Mouse (Mus musculus) hindbrain, embryonic 14.5 days (tissue): ENCODE results near the gene Dab1. TPM values are rescaled to one million over a fixed set of nuclear protein-coding genes. Genes with fewer than 3 reads are reported as not detected.

Experiments
- ATAC-seq: fragments of 200-750 bp; cut with Nextera tagmentation; 2 replicates; pipeline ENCODE4 v1.8.0; 2017; ENCODE audit warnings: moderate number of reproducible peaks, mild to moderate bottlenecking, moderate TSS enrichment, moderate library complexity; ENCODE audit not compliant: low FRiP score
- DNase-seq: peaks from one replicate; pipeline ENCODE4 v3.0.0-alpha.2; 2015; ENCODE audit warnings: low spot score
- H3K27ac ChIP-seq: fragments of 300-500 bp; sonication (generic); 2 replicates; pipeline ENCODE4 v1.5.1; 2014; ENCODE audit warnings: mild to moderate bottlenecking, moderate library complexity
- H3K27me3 ChIP-seq: fragments of 300-500 bp; sonication (generic); 2 replicates; pipeline ENCODE4 v1.6.1; 2014; ENCODE audit warnings: mild to moderate bottlenecking, low read length, mixed read lengths; ENCODE audit not compliant: control insufficient read depth, insufficient read depth
- H3K36me3 ChIP-seq: fragments of 300-500 bp; sonication (generic); replicated peaks from 2 replicates; pipeline ENCODE4 v1.6.1; 2014; ENCODE audit not compliant: control insufficient read depth, insufficient read depth
- H3K4me1 ChIP-seq: fragments of 300-500 bp; sonication (generic); replicated peaks from 2 replicates; pipeline ENCODE4 v1.6.1; 2014; ENCODE audit warnings: antibody characterized with exemption, low read length, mixed read lengths; ENCODE audit not compliant: control insufficient read depth, insufficient read depth
- H3K4me2 ChIP-seq: fragments of 300-500 bp; sonication (generic); replicated peaks from 2 replicates; pipeline ENCODE4 v1.6.1; 2014; ENCODE audit warnings: mild to moderate bottlenecking, moderate library complexity
- H3K4me3 ChIP-seq: fragments of 300-500 bp; sonication (generic); replicated peaks from 2 replicates; pipeline ENCODE4 v1.5.1; 2014; ENCODE audit warnings: mild to moderate bottlenecking, low read length
- H3K9ac ChIP-seq: fragments of 300-500 bp; sonication (generic); 2 replicates; pipeline ENCODE4 v1.6.1; 2014
- H3K9me3 ChIP-seq: fragments of 300-500 bp; sonication (generic); 2 replicates; pipeline ENCODE4 v1.6.1; 2016; ENCODE audit warnings: low read length; ENCODE audit not compliant: control insufficient read depth
- WGBS: fragments of 180-500 bp; shearing (Covaris S2); extraction: QIAGEN DNeasy Blood & Tissue Kit; methylation state at CpG from one replicate; pipeline ENCODE4 v1.1.7; 2014; 5-methylcytosine and 5-hydroxymethylcytosine counted together
- polyA plus RNA-seq: library from polyadenylated mRNA; unstranded; fragments of >200 nt; fragmentation: Nextera tagmentation; extraction: Ambion mirVana; gene quantifications from 2 replicates; pipeline ENCODE4 v1.2.1, GENCODE M21; 2014

The Dab1 gene
- 62.9 and 75.1 TPM in 2 replicates for polyA plus RNA-seq

- no peaks in the 10 kb centered on the region for H3K36me3 ChIP-seq
- under 1% methylated on average over 41 of the region's 41 CpGs for WGBS
- H3K9me3 ChIP-seq = no peaks in the 10 kb centered on the region
- H3K4me2 ChIP-seq = peak within 1 kb of the TSS; percentile 71
- DNase-seq (peak; percentile 70), ATAC-seq (peak; percentile 73)
- peak within 1 kb of the TSS; percentile 78 for H3K27ac ChIP-seq
- peak within 1 kb of the TSS; percentile 65 for H3K9ac ChIP-seq
- H3K4me3 ChIP-seq = peak within 1 kb of the TSS; percentile 52
- peaks cover 46% of the 10 kb centered on the region for H3K27me3 ChIP-seq
- peaks cover 8% of the 10 kb centered on the region; the same call in 1 of the 2 replicates for H3K4me1 ChIP-seq
Observed at GRCm38 (mm10) chr4:103619321-103619945, at the start of gene Dab1. Dab1 (plus strand) TSS chr4:103619359.

GRCm38 (mm10) chr4:103571721-103572352 is 47.3 kb upstream of the Dab1 start:
- Histone ChIP-seq H3K4me1 (no peaks in the 10 kb centered on the region), H3K27ac (no peak overlapping the region), H3K4me2 (no peak overlapping the region), H3K4me3 (no peak overlapping the region), H3K36me3 (no peaks in the 10 kb centered on the region), H3K9ac (no peak overlapping the region), H3K27me3 (no peaks in the 10 kb centered on the region), H3K9me3 (no peaks in the 10 kb centered on the region)
- WGBS = 65% methylated on average over 4 of the region's 4 CpGs
- DNase-seq (peak; percentile 63), ATAC-seq (no peak)

DNA sequence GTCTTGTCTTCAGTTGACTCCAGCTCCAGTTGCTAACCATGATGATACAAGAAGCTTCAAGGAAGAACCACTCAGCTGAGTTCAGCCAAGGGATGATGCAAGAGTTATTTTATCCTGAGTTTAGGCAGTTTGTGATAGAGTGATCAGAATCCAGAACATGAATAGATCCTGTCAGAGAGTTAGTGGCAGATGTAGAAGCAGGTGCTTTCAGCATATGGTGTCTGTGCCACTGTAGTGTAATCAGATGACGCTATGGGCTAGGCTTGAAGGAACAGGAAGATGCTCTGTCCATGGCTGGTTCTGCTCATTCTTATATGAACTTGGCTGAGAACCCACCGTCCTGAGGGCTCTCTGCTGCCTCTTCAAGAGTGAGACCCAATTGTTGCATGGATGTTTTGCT is 43.6 kb upstream of the Dab1 start:
- DNase-seq = peak; percentile 8
- Histone ChIP-seq H3K9ac (no peak overlapping the region), H3K4me3 (no peak overlapping the region), H3K36me3 (no peaks in the 10 kb centered on the region), H3K4me1 (no peaks in the 10 kb centered on the region), H3K9me3 (no peaks in the 10 kb centered on the region), H3K27ac (no peak overlapping the region), H3K27me3 (no peaks in the 10 kb centered on the region), H3K4me2 (no peak overlapping the region)
- 83% methylated on average over 2 of the region's 2 CpGs for WGBS
- ATAC-seq = no peak

- Histone ChIP-seq H3K27ac (no peak overlapping the region), H3K4me3 (no peak overlapping the region), H3K4me1 (no peaks in the 10 kb centered on the region), H3K27me3 (no peaks in the 10 kb centered on the region), H3K9ac (no peak overlapping the region), H3K9me3 (no peaks in the 10 kb centered on the region), H3K36me3 (no peaks in the 10 kb centered on the region), H3K4me2 (no peak overlapping the region)
- 85% methylated on average over 6 of the region's 6 CpGs for WGBS
- peak; percentile 18 for DNase-seq
- ATAC-seq = no peak
Observed at GRCm38 (mm10) chr4:103576305-103576704, 42.9 kb upstream of the Dab1 start.

GRCm38 (mm10) chr4:103577111-103577815 is 41.9 kb upstream of the Dab1 start:
- Histone ChIP-seq H3K9me3 (no peaks in the 10 kb centered on the region), H3K27me3 (no peaks in the 10 kb centered on the region), H3K4me2 (no peak overlapping the region), H3K36me3 (no peaks in the 10 kb centered on the region), H3K27ac (no peak overlapping the region), H3K9ac (no peak overlapping the region), H3K4me3 (no peak overlapping the region), H3K4me1 (no peaks in the 10 kb centered on the region)
- ATAC-seq = no peak
- 80% methylated on average over 4 of the region's 4 CpGs for WGBS
- peak; percentile 18 for DNase-seq

DNA sequence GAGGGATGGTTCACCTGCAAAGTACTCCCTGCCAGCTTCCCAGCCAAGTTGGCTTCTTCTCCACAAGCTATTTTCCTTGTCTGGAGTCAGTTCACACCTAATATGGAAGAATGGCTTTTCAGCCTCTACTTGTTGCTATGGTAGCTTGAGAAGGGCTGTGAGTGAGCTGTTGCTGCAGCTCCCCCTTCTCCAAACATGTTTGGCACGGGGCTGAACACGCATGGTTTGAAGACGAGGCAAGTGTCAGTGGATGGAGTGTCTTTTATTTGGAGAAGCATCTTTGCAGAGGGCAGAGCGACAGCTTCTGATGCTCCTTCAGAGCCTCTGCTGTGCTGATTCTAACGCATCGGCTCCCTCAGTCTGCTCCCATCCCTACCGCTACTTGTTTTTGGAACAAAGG is 41.3 kb upstream of the Dab1 start:
- H3K27me3 ChIP-seq = no peaks in the 10 kb centered on the region
- ATAC-seq (no peak), DNase-seq (peak; percentile 10)
- no peak overlapping the region for H3K27ac ChIP-seq
- no peak overlapping the region for H3K9ac ChIP-seq
- H3K4me1 ChIP-seq = no peaks in the 10 kb centered on the region
- no peaks in the 10 kb centered on the region for H3K36me3 ChIP-seq
- WGBS = 87% methylated on average over 7 of the region's 7 CpGs
- no peak overlapping the region for H3K4me2 ChIP-seq
- no peak overlapping the region for H3K4me3 ChIP-seq
- no peaks in the 10 kb centered on the region for H3K9me3 ChIP-seq

- Histone ChIP-seq H3K4me2 (no peak overlapping the region), H3K27ac (no peak overlapping the region), H3K27me3 (no peaks in the 10 kb centered on the region), H3K9me3 (no peaks in the 10 kb centered on the region), H3K4me1 (no peaks in the 10 kb centered on the region), H3K9ac (no peak overlapping the region), H3K4me3 (no peak overlapping the region), H3K36me3 (no peaks in the 10 kb centered on the region)
- ATAC-seq (no peak), DNase-seq (peak; percentile 16)
- 87% methylated on average over 9 of the region's 9 CpGs for WGBS
Observed at GRCm38 (mm10) chr4:103580021-103580420, 39.1 kb upstream of the Dab1 start.

DNA sequence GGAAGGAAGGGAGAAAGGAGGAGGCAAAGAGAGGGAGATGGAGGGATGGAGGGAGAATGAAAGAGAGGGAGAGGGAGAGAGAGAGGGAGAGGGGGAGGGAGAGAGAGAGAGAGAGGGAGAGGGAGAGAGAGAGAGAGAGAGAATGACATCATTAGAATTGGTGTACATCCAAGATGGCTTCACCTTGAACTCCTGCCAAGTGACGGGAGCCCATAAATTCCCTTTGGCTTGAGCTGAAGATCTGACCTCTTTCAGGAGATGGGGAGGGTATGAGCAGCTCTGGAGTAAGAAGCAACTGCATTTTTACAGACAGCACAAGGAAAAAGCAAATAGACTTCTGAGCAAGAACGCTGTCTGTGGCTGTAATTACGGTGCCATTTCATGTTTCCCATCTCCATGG is 4.1 kb upstream of the Dab1 start:
- WGBS = 81% methylated on average over 3 of the region's 3 CpGs
- peaks cover 22% of the 10 kb centered on the region for H3K27me3 ChIP-seq
- DNase-seq (no peak), ATAC-seq (no peak)
- no peak overlapping the region for H3K9ac ChIP-seq
- H3K4me3 ChIP-seq = no peak overlapping the region
- H3K4me2 ChIP-seq = no peak overlapping the region
- no peak overlapping the region for H3K27ac ChIP-seq
- H3K4me1 ChIP-seq = no peaks in the 10 kb centered on the region
- H3K36me3 ChIP-seq = no peaks in the 10 kb centered on the region
- no peaks in the 10 kb centered on the region for H3K9me3 ChIP-seq

GRCm38 (mm10) chr4:103619946-103620371 is 800 bp downstream of the Dab1 start:
- Histone ChIP-seq H3K27me3 (peaks cover 46% of the 10 kb centered on the region), H3K4me1 (peaks cover 8% of the 10 kb centered on the region; the same call in 1 of the 2 replicates), H3K4me3 (peak overlapping the region; percentile 52), H3K27ac (peak overlapping the region; percentile 78), H3K9me3 (no peaks in the 10 kb centered on the region), H3K36me3 (no peaks in the 10 kb centered on the region), H3K9ac (peak overlapping the region; percentile 65), H3K4me2 (peak overlapping the region; percentile 71)
- DNase-seq (no peak), ATAC-seq (peak; percentile 49)
- WGBS = under 1% methylated on average over 28 of the region's 28 CpGs
